Mouse (Mus musculus): ENCODE data around the gene Lamtor2. TPM values are rescaled to one million over a fixed set of nuclear protein-coding genes. Genes with fewer than 3 reads are reported as not detected.
A peak's percentile ranks its signal among the peaks of the same experiment; 100 is the strongest.

Lamtor2 gene
- polyA plus RNA-seq, 1 experiment from 2014 or later = 183 TPM

DNA sequence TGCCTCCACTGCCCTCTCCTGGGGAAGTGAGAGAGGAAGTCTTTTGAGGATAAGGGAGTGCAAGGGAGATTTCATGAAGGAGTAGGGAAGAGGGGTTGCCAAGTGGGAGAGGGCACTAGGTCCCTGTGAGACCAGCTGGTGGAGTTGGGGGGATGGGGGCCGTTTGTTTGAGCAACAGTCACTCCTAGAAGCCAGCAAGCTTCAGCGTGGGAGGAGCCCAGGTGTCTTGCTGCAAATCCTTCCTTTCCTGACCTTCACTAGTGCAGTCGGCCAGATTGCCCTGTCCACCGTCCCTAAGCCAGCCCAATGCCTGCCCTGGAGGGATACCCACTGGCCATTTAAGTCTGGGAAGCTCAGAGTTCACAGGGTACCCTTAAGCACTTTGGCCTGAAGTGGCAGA lies 41.3 kb downstream of the Lamtor2 start:
- Histone ChIP-seq H3K36me3 (no peaks in the 10 kb centered on the region), H3K4me3 (replicated peaks) (no peak overlapping the region), H3K9ac (no peak overlapping the region), H3K27ac (replicated peaks) (peak overlapping the region; percentile 94), H3K4me1 (peaks cover 92% of the 10 kb centered on the region), H3K27me3 (no peaks in the 10 kb centered on the region), H3K4me2 (replicated peaks) (no peak overlapping the region), H3K9me3 (replicated peaks) (no peaks in the 10 kb centered on the region)
- 37% methylated on average over 4 of the region's 4 CpGs for WGBS
- ATAC-seq (ENCODE audit: insufficient number of reproducible peaks, low FRiP score, low TSS enrichment, low read depth) = no peak

DNA sequence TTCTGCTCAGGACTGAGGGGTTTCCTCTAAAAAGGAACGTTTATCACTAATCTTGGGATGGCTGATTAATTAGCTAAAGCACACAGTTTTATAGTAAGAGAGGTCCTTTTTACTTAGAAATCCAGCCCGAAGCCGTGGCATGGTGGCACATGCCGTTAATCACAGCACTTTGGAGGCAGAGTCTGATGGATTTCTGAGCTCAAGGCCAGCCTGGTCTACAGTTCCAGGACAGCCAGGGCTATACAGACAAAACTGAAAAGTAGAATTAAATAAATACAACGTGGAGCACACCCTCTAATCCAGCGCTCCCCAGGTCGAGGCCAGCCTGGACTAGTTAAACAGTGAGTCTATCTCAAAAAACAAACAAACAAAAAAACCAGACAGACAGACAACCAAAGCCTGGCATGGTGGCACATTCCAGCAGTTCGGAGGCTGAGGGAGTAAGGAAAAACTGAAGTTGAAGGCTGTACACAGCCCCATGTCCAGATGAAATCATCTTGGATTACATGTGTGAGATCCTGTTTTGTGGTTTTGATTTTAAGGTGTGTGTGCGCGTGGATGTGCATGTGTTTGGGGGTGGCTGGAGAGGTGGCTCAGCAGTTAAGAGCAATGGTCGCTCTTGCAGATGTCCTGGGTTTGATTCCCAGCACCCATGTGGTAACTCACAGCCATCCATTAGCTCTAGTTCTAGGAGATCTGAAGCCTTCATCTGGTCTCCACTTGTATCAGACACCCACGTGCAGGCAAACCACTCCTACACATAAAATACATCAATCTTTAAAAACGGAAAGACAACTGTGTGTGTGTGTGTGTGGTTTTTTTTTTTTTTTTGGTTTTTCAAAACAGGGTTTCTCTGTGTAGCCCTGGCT lies 42.2 kb downstream of the Lamtor2 start:
- 41% methylated on average over 13 of the region's 13 CpGs for WGBS
- Histone ChIP-seq H3K27ac (replicated peaks) (peak overlapping the region; percentile 96), H3K4me3 (replicated peaks) (peak overlapping the region; percentile 38), H3K36me3 (no peaks in the 10 kb centered on the region), H3K4me1 (peaks cover 94% of the 10 kb centered on the region), H3K9me3 (replicated peaks) (no peaks in the 10 kb centered on the region), H3K27me3 (no peaks in the 10 kb centered on the region), H3K4me2 (replicated peaks) (peak overlapping the region; percentile 55), H3K9ac (no peak overlapping the region)
- no peak for ATAC-seq (ENCODE audit: insufficient number of reproducible peaks, low FRiP score, low TSS enrichment, low read depth)

DNA sequence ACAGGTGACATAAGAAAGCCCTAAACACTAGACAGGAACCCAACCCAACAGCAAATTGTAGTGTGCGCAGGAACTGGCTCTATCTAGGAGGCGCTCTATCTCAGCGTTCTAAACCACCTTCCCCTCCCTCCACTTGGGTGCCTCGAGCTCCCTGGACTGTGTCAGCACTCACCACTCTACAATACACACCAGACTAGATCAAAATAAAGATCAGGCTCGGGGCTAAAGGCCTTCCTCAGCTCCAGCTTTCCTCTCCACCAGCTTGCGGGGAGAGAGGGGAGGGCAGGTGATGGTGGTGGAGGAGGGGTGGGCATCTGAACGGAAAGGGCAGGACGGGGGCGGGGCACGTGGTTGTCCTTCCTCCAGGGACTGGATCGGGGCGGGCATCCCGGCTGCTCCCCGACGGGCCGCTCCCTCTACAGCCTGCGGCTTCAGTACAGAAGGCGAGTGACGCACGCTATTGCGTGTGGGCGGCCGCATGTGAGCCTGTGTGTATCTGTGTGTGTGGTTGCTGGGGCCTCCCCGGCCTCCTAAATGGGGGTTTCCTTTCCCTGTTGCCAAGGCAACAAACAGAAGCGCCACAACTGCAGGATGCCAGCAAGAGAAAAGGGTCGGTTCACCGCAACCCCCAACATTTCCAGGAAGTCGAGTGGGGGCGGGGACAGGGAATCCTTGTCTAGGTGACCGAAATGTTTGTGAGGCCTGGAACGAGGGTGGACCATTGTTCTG lies 43.0 kb downstream of the Lamtor2 start, which contains the start of gene Lmna:
Gene Lmna, minus strand, starts transcription at position 265 of the 729 bp plus-strand sequence.
- Histone ChIP-seq H3K27ac (replicated peaks) (peak within 1 kb of the TSS; percentile 96), H3K36me3 (no peaks in the 10 kb centered on the region), H3K9ac (0 out of 2 replicates have a peak within 1 kb of the TSS, but pooled peaks have one; percentile 12), H3K4me3 (replicated peaks) (peak within 1 kb of the TSS; percentile 38), H3K9me3 (replicated peaks) (no peaks in the 10 kb centered on the region), H3K4me2 (replicated peaks) (peak within 1 kb of the TSS; percentile 55), H3K4me1 (peaks cover 95% of the 10 kb centered on the region), H3K27me3 (no peaks in the 10 kb centered on the region)
- ATAC-seq (ENCODE audit: insufficient number of reproducible peaks, low FRiP score, low TSS enrichment, low read depth) = peak; percentile 91
- 2% methylated on average over 30 of the region's 31 CpGs for WGBS

DNA sequence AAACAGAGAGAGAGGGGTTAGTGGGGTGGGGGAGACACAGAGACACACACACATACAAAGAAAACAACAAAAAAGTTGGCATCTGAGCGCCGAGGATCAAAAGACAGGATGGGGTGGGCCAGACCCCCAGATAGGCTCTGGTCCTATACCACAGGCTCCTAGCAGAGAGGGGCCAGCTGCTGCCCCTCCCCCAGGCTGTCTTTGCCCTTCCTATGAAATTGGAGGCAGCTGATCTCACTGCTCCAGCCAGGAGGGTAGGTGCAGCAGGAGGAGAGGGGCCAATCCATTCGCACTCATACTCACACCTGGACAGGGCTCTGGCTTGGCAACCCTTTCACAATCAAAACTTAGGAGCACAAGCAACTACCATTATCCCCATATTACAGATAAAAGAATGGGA lies 43.6 kb downstream of the Lamtor2 start:
- peak overlapping the region; percentile 38 for H3K4me3 ChIP-seq (replicated peaks)
- H3K36me3 ChIP-seq = no peaks in the 10 kb centered on the region
- no peaks in the 10 kb centered on the region for H3K27me3 ChIP-seq
- 50% methylated on average over 3 of the region's 3 CpGs for WGBS
- 0 out of 2 replicates have a peak overlapping the region, but pooled peaks have one; percentile 12 for H3K9ac ChIP-seq
- peak overlapping the region; percentile 55 for H3K4me2 ChIP-seq (replicated peaks)
- no peaks in the 10 kb centered on the region for H3K9me3 ChIP-seq (replicated peaks)
- no peak for ATAC-seq (ENCODE audit: insufficient number of reproducible peaks, low FRiP score, low TSS enrichment, low read depth)
- H3K27ac ChIP-seq (replicated peaks) = peak overlapping the region; percentile 96
- peaks cover 93% of the 10 kb centered on the region for H3K4me1 ChIP-seq

DNA sequence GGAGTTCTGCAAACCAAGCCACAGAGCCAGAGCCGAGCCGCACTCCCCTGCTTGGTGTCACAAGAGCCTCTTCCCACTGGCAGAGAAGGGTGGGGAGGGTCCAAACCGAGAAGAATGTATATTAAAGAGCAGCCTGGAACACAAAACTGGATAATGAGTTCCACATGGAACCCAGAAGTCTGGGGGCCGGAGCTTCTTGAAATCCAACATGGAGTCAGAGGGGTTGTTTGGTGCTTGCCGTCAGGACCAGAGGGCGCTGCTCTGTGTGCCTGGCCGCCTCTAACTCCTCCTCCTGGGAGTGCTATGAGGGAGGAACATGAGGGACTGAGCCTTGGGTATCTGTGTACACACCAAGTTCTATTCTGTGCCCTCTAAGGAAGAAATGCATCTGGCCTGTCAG lies 47.1 kb downstream of the Lamtor2 start:
- Histone ChIP-seq H3K9ac (no peak overlapping the region), H3K27ac (replicated peaks) (peak overlapping the region; percentile 97), H3K9me3 (replicated peaks) (no peaks in the 10 kb centered on the region), H3K4me1 (peaks cover 76% of the 10 kb centered on the region), H3K4me2 (replicated peaks) (peak overlapping the region; percentile 27), H3K27me3 (no peaks in the 10 kb centered on the region), H3K36me3 (no peaks in the 10 kb centered on the region), H3K4me3 (replicated peaks) (no peak overlapping the region)
- WGBS = 15% methylated on average over 7 of the region's 7 CpGs
- peak; percentile 30 for ATAC-seq (ENCODE audit: insufficient number of reproducible peaks, low FRiP score, low TSS enrichment, low read depth)

DNA sequence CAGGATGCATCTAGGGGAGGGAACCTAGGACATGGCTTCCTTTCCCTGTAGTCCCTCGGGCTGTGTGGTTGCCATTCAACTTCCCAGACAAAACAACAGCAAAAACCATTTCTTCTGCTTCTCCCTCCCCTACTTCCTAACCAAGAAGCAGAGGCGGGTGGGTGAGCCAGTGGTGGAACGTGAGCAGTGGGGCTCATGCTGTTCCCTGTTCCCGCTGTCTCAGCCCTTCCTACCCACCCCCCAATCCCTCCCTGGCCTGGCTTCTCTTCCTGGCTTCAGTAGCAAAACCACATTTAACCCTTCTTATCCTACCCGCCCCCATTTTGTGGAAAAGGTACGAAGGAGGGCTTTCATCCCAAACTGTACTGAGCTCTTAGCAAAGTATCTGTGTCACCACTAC lies 47.8 kb downstream of the Lamtor2 start:
- WGBS = 24% methylated on average over 6 of the region's 6 CpGs
- H3K27me3 ChIP-seq = no peaks in the 10 kb centered on the region
- peak overlapping the region; percentile 27 for H3K4me2 ChIP-seq (replicated peaks)
- no peaks in the 10 kb centered on the region for H3K36me3 ChIP-seq
- H3K27ac ChIP-seq (replicated peaks) = peak overlapping the region; percentile 97
- H3K9ac ChIP-seq = no peak overlapping the region
- H3K9me3 ChIP-seq (replicated peaks) = no peaks in the 10 kb centered on the region
- peaks cover 76% of the 10 kb centered on the region for H3K4me1 ChIP-seq
- peak; percentile 32 for ATAC-seq (ENCODE audit: insufficient number of reproducible peaks, low FRiP score, low TSS enrichment, low read depth)
- H3K4me3 ChIP-seq (replicated peaks) = peak overlapping the region; percentile 1; the same call in 1 of the 2 replicates

DNA sequence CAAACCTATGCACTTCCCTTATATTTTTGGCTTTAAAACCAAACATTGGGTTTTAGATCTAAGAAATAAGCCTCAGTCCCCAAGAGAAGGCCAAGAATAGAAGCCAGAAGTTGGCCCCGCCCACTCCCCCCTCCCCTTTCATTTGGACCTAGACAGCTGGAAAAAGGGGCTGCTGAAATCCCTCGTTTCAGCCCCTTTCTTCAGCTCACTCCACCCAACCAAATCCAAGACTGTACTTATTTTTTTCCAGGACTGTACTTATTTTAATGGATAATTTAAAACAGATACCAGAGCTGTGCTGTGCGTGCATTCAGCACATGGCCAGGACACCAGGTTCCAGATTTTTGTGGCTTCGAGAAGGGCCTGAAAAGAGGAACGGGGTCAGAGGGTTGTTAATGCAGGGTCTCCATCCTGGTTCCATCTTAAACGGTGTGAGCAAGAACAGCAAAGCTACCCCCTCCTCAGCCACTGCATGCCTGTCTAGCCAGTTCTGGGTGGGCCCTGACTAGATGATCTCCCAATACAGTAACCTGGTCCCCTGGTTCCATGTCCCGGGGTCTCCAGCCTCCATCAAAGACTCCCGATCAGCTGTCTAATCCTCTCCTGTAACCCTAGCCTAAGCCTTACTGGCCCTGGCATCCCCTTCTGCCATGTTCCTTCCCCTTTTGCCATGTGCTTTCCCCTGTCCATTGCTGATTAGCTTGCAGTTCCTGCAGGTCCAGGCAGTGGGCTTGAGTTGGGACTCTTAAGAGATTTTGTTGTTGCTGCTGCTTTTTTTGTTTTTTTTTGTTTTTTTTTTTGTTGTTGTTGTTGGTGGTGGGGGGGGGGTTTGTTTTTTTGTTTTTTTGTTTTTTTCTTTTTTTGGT lies 48.8 kb downstream of the Lamtor2 start:
- H3K4me2 ChIP-seq (replicated peaks) = peak overlapping the region; percentile 80

DNA sequence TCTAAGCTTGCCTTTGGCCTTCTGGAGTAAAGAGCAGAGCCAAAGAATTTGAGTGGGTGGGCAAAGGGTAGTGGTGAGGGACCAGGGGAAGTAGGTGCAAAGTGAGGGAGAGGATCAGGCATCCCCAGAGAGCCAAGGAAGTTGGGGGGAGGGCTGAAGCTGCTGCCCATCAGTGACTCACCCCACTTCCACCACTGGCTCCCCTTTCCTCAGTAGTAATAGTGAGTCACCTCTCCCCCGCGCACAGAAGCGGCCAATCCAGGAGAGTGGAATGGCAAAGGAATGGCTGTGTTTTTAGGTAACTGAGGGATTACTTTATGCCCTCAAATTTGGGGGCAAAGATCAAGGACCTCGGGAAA lies 49.4 kb downstream of the Lamtor2 start:
- 3% methylated on average over 4 of the region's 4 CpGs for WGBS
- Histone ChIP-seq H3K4me2 (replicated peaks) (peak overlapping the region; percentile 80), H3K9ac (peak overlapping the region; percentile 12; the same call in 1 of the 2 replicates), H3K4me1 (peaks cover 76% of the 10 kb centered on the region), H3K36me3 (peaks cover 7% of the 10 kb centered on the region; the same call in 1 of the 2 replicates), H3K4me3 (replicated peaks) (peak overlapping the region; percentile 77), H3K9me3 (replicated peaks) (no peaks in the 10 kb centered on the region), H3K27me3 (no peaks in the 10 kb centered on the region), H3K27ac (replicated peaks) (peak overlapping the region; percentile 97)
- peak; percentile 55 for ATAC-seq (ENCODE audit: insufficient number of reproducible peaks, low FRiP score, low TSS enrichment, low read depth)

More for the DNA sequence above, 48.8 kb downstream of the Lamtor2 start:
- Histone ChIP-seq H3K4me1 (peaks cover 72% of the 10 kb centered on the region), H3K27me3 (no peaks in the 10 kb centered on the region), H3K9me3 (replicated peaks) (no peaks in the 10 kb centered on the region), H3K36me3 (peaks cover 1% of the 10 kb centered on the region; the same call in 1 of the 2 replicates), H3K27ac (replicated peaks) (peak overlapping the region; percentile 97), H3K4me3 (replicated peaks) (peak overlapping the region; percentile 77), H3K9ac (0 out of 2 replicates have a peak overlapping the region, but pooled peaks have one; percentile 12)
- WGBS = 14% methylated on average over 8 of the region's 8 CpGs
- peak; percentile 56 for ATAC-seq (ENCODE audit: insufficient number of reproducible peaks, low FRiP score, low TSS enrichment, low read depth)

DNA sequence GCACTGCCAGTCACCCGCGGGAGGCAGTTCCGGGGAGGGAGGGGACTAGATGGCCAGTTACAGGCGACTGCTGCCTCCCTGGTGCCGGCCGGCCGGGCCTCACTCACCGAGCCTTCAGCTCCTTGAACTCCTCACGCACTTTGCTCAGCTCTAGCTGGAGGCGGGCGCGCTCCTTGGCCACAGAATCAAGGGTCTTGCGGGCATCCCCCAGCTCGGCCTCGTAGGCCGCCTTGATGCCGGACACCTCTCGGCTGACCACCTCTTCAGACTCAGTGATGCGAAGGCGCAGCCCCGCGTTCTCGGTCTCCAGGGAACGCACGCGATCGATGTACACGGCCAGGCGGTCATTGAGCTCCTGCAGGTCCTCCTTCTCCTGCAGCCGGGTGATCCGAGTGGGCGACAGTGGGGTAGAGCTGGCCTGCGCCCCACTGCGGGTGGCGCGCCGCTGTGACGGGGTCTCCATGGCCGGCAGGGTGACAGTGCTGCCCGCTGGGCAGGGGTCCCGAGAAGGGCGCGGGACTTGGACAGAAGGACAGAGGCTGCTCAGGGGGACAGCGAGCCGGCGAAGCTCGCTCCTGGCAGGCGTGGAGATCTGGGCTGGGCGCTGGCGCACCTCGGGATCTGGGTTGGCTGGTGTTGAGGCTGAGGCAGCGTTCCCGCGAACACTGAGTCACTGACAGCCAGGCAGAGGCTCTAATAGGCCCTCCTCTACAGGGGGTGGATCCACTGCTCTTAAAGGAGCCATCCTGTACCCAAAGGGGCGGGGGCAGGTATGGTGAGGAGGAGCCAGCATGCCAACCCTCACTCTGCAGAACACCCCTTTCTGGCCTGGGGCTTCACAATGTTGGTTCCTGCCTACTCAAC lies 50.0 kb downstream of the Lamtor2 start:
- H3K27me3 ChIP-seq = no peaks in the 10 kb centered on the region
- H3K36me3 ChIP-seq = peaks cover 14% of the 10 kb centered on the region
- WGBS = under 1% methylated on average over 55 of the region's 55 CpGs
- peak overlapping the region; percentile 97 for H3K9ac ChIP-seq
- H3K4me3 ChIP-seq (replicated peaks) = peak overlapping the region; percentile 77
- H3K27ac ChIP-seq (replicated peaks) = peak overlapping the region; percentile 97
- peak; percentile 88 for ATAC-seq (ENCODE audit: insufficient number of reproducible peaks, low FRiP score, low TSS enrichment, low read depth)
- peaks cover 75% of the 10 kb centered on the region for H3K4me1 ChIP-seq
- H3K4me2 ChIP-seq (replicated peaks) = peak overlapping the region; percentile 80
- no peaks in the 10 kb centered on the region for H3K9me3 ChIP-seq (replicated peaks)

DNA sequence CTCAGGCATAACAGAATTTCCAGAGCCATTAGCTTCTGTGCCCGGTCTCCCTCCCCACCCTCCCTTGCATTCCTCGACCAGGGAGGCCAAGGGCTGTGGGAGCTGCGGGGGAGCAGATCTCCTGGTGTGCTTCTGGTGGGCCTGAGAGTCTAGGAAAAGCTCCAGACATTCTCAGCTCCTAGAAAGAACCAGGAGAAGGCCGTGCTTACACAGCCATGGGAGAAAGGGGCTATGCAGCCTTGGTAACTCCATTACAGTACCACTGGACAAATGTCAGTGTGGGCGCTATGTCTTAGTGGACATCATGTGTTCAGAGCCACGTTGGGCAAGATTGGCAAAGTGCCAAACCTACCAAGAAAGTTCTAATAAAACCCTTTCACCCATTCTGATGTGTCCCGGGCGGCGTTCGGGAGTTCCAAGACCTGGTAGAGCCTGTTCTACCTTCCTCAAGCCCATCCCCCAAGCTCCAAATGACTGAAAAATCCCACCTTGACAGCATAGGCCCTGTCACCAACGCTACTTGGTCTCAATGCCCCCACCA lies 50.8 kb downstream of the Lamtor2 start:
- H3K4me2 ChIP-seq (replicated peaks) = peak overlapping the region; percentile 80
- peak overlapping the region; percentile 97 for H3K9ac ChIP-seq
- WGBS = 9% methylated on average over 11 of the region's 11 CpGs
- H3K36me3 ChIP-seq = peaks cover 21% of the 10 kb centered on the region
- peak overlapping the region; percentile 97 for H3K27ac ChIP-seq (replicated peaks)
- no peaks in the 10 kb centered on the region for H3K27me3 ChIP-seq
- no peak for ATAC-seq (ENCODE audit: insufficient number of reproducible peaks, low FRiP score, low TSS enrichment, low read depth)
- H3K4me1 ChIP-seq = peaks cover 75% of the 10 kb centered on the region
- peak overlapping the region; percentile 77 for H3K4me3 ChIP-seq (replicated peaks)
- H3K9me3 ChIP-seq (replicated peaks) = no peaks in the 10 kb centered on the region
